Mouse (Mus musculus) embryonic facial prominence, embryonic 10.5 days (tissue): Measurements from ENCODE around the gene Gm9639. TPM values are rescaled to one million over a fixed set of nuclear protein-coding genes. Genes with fewer than 3 reads are reported as not detected.
"Not testable (repeated sequence)": the region's sequence is repeated elsewhere in the genome, so short reads cannot be mapped to it uniquely, and the experiment has no call there.

Experiments
- DNase-seq: peaks from one replicate; pipeline ENCODE4 v3.0.0-alpha.2; 2017; ENCODE audit warnings: low spot score
- H3K27ac ChIP-seq: fragments of 300-500 bp; sonication (generic); replicated peaks from 2 replicates; pipeline ENCODE4 v1.5.1; 2016; ENCODE audit warnings: mild to moderate bottlenecking
- H3K27me3 ChIP-seq: fragments of 300-500 bp; sonication (generic); replicated peaks from 2 replicates; pipeline ENCODE4 v1.6.1; 2016; ENCODE audit warnings: low read depth, mild to moderate bottlenecking; ENCODE audit not compliant: poor library complexity, severe bottlenecking
- H3K36me3 ChIP-seq: fragments of 300-500 bp; sonication (generic); replicated peaks from 2 replicates; pipeline ENCODE4 v1.6.1; 2016; ENCODE audit warnings: mild to moderate bottlenecking, moderate library complexity
- H3K4me1 ChIP-seq: fragments of 300-500 bp; sonication (generic); 2 replicates; pipeline ENCODE4 v1.6.1; 2016
- H3K4me3 ChIP-seq: fragments of 300-500 bp; sonication (generic); 2 replicates; pipeline ENCODE4 v1.5.1; 2016; ENCODE audit warnings: mild to moderate bottlenecking, moderate library complexity
- H3K9me3 ChIP-seq: fragments of 300-500 bp; sonication (generic); 2 replicates; pipeline ENCODE4 v1.6.1; 2016; ENCODE audit warnings: mild to moderate bottlenecking
- WGBS: fragments of 180-500 bp; shearing (Covaris S2); methylation state at CpG from one replicate; pipeline ENCODE4 v1.1.7; 2016; 5-methylcytosine and 5-hydroxymethylcytosine counted together
- polyA plus RNA-seq: library from polyadenylated mRNA; unstranded; fragments of >200 nt; fragmentation: Nextera tagmentation; extraction: Ambion mirVana; gene quantifications from 2 replicates; pipeline ENCODE4 v1.2.1, GENCODE M21; 2016

Gm9639 gene
- polyA plus RNA-seq, 1 experiment from 2014 or later, result not detected

- H3K27me3 ChIP-seq, H3K27ac ChIP-seq, DNase-seq, H3K36me3 ChIP-seq, H3K9me3 ChIP-seq, H3K4me3 ChIP-seq: not testable (repeated sequence)
- peaks cover 20% of the 10 kb centered on the region for H3K4me1 ChIP-seq
- WGBS, result 72% methylated on average over 1 of the region's 1 CpGs
Observed at GRCm38 (mm10) chr10:77750686-77751085, 44.2 kb downstream of the Gm9639 start.

Other genes with a start within 250 kb of the Gm9639 start
- 65.6 and 71.0 TPM in 2 replicates for gene Pttg1ip, start 213.4 kb downstream of the Gm9639 start, polyA plus RNA-seq
- gene Sumo3, start 189.0 kb downstream of the Gm9639 start, polyA plus RNA-seq, result 419 and 445 TPM in 2 replicates
- 1.9 and 8.0 TPM in 2 replicates for gene Gm49325, start 188.9 kb downstream of the Gm9639 start, polyA plus RNA-seq
- 98.9 and 101 TPM in 2 replicates for gene Ube2g2, start 172.8 kb downstream of the Gm9639 start, polyA plus RNA-seq
- 0.97 and 1.2 TPM in 2 replicates for gene Tspear, start 108.5 kb downstream of the Gm9639 start, polyA plus RNA-seq
- gene Gm19402, start 104.3 kb downstream of the Gm9639 start, polyA plus RNA-seq, result not detected in 2 replicates
- not detected in 2 replicates for gene Gm9508, start 97.8 kb downstream of the Gm9639 start, polyA plus RNA-seq
- not detected in 2 replicates for gene Gm10272, start 88.5 kb downstream of the Gm9639 start, polyA plus RNA-seq
- gene Gm10024, start 83.6 kb downstream of the Gm9639 start, polyA plus RNA-seq, result not detected in 2 replicates
- gene Gm10142, start 79.3 kb downstream of the Gm9639 start, polyA plus RNA-seq, result not detected in 2 replicates
- not detected in 2 replicates for gene Krtap12-1, start 74.5 kb downstream of the Gm9639 start, polyA plus RNA-seq
- not detected in 2 replicates for gene Gm10100, start 68.6 kb downstream of the Gm9639 start, polyA plus RNA-seq
- gene Gm18596, start 52.4 kb downstream of the Gm9639 start, polyA plus RNA-seq, result not detected in 2 replicates
- not detected in 2 replicates for gene Gm9736, start 43.7 kb downstream of the Gm9639 start, polyA plus RNA-seq
- not detected in 2 replicates for gene Gm3233, start 35.4 kb downstream of the Gm9639 start, polyA plus RNA-seq
- gene Gm3238, start 23.8 kb downstream of the Gm9639 start, polyA plus RNA-seq, result not detected in 2 replicates
- not detected in 2 replicates for gene Gm7138, start 18.1 kb downstream of the Gm9639 start, polyA plus RNA-seq
- gene Gm3250, start 12.5 kb downstream of the Gm9639 start, polyA plus RNA-seq, result not detected in 2 replicates
- not detected in 2 replicates for gene Gm7137, start 6.9 kb downstream of the Gm9639 start, polyA plus RNA-seq
- gene Gm19668, start 4.1 kb upstream of the Gm9639 start, polyA plus RNA-seq, result not detected in 2 replicates
- not detected in 2 replicates for gene Gm9507, start 16.8 kb upstream of the Gm9639 start, polyA plus RNA-seq
- not detected in 2 replicates for gene Gm2696, start 19.6 kb upstream of the Gm9639 start, polyA plus RNA-seq
- gene Krtap10-4, start 32.0 kb upstream of the Gm9639 start, polyA plus RNA-seq, result not detected in 2 replicates
- gene Krtap10-10, start 40.9 kb upstream of the Gm9639 start, polyA plus RNA-seq, result not detected in 2 replicates
- gene Gm36176, start 51.7 kb upstream of the Gm9639 start, polyA plus RNA-seq, result not detected in 2 replicates
- not detected in 2 replicates for gene Gm10318, start 57.8 kb upstream of the Gm9639 start, polyA plus RNA-seq
- gene Gm3285, start 66.9 kb upstream of the Gm9639 start, polyA plus RNA-seq, result not detected in 2 replicates
- 2.2 and 2.3 TPM in 2 replicates for gene Lrrc3, start 107.5 kb upstream of the Gm9639 start, polyA plus RNA-seq
- gene Trpm2, start 175.5 kb upstream of the Gm9639 start, polyA plus RNA-seq, result 0.54 and 0.85 TPM in 2 replicates
- gene 1810043G02Rik, start 183.4 kb upstream of the Gm9639 start, polyA plus RNA-seq, result 31.0 and 33.7 TPM in 2 replicates
- 234 and 275 TPM in 2 replicates for gene Pfkl, start 215.0 kb upstream of the Gm9639 start, polyA plus RNA-seq
- 0.34 TPM in 1 of 2 replicates, not detected in the other for gene Dnmt3l, start 246.9 kb upstream of the Gm9639 start, polyA plus RNA-seq
- 0.24 and 0.25 TPM in 2 replicates for gene Aire, start 248.5 kb upstream of the Gm9639 start, polyA plus RNA-seq